In the genomic region with DNA sequence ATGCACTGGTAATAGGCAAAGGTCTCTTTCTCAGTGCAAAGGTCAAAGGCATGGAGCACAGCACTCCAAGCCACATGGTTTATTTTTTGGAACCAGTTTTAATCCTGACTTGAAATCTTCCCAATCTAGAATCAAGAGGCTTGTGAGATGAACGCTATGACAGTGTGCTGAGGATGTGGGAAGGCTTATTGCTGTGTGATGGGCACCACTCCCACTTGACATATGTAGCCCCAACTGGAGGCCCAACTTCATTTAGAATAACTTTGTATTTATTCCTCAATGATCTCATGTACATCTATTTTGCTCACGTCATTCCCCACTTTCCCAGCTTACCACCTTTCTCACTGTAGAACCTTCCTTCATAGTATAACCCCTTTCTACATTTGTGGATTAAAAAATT, we compare ENCODE assay signal across 13 mouse cellular contexts.
DNase-seq lines count a peak whose midpoint lies in the region; ATAC-seq lines count a peak whose summit lies in the region.
"Had no signal": no experiment of that assay in that cellular context is flagged by ENCODE, and none has a peak within 500 bp of the region (broad histone marks: within the 10 kb centered on the region; RNA-seq: fewer than 3 reads in every experiment).

No protein-coding gene starts in this region.

- intact Hi-C loops in heart, postnatal 25 days (cut with DNase I), result no loop called here

- DNase-seq in frontal cortex, postnatal 10 days (ENCODE audit: low spot score in 2 of 2), result no peak
- peak; percentile 29 to 65 for DNase-seq in layer of hippocampus, adult 18-20 months (ENCODE audit: low spot score in 2 of 2)
- DNase-seq in layer of hippocampus, postnatal 36 days, result no peak
- peak; percentile 19 for DNase-seq in right cerebral cortex, adult 18-20 months
- no peak for DNase-seq in right cerebral cortex, postnatal 4 days
- DNase-seq in heart, postnatal 25 days (ENCODE audit: low spot score), result no peak
- DNase-seq: adrenal gland, adult 2 months; adrenal gland, postnatal 25 days; gastrocnemius, postnatal 14 days; heart, adult 2 months; heart, postnatal 14 days had no signal

- ATAC-seq in frontal cortex, adult (ENCODE audit: low TSS enrichment), result peak; percentile 61; the same call in 1 of the 2 replicates
- ATAC-seq: forebrain, embryonic 13.5 days had no signal

Comparison
In these comparisons a context has a peak if more than half of its experiments do, and no peak if none do; other contexts are left out.
1. DNase-seq: peak in layer of hippocampus, adult 18-20 months (2 of 2) and right cerebral cortex, adult 18-20 months (single experiment); none in frontal cortex, postnatal 10 days (0 of 2), layer of hippocampus, postnatal 36 days (0 of 2), right cerebral cortex, postnatal 4 days (single experiment) and heart, postnatal 25 days (single experiment).